Mouse (Mus musculus) lung, postnatal 4 days (tissue): ENCODE results near the gene Nmt1.

Source experiments
- DNase-seq, 2 experiments: peaks; one replicate each; pipeline ENCODE4 v3.0.0; 2021

The Nmt1 gene

DNA sequence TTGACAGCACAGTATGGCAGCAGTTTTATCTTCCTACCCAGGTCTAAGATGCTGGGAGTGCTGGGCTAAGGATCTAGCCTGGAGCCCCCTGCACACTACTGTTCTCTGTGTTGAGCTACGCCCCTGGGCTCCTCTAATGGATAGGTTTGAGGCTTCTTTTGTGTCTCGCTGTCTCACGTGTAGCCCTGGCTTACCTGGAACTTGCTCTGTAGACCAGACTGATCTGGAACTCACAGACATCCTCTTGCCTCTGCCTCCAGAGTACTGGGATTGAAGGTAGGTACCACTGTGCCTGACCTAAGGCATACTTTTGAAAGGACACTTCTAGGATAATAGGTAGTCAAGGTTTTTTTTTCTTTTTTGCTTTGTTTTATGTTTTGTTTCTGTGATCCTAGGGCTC is 16.0 kb downstream of the Nmt1 start:
- no peak for DNase-seq

DNA sequence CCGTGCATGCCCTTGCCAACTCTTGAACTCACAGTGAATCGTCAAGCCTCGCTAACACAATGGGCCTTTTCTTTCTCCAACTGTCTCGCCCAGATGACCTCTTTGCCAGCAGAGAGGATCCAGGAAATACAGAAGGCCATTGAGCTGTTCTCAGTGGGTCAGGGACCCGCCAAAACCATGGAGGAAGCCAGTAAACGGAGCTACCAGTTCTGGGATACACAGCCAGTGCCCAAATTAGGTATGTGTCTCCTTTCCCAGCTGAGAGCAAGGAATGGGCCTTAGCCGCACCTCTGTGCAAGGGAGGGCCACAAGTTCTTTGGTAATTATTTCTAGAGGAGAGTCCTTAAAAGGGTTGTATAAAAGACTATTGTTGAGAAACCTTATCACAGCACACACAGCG is 18.3 kb downstream of the Nmt1 start:
- DNase-seq, result no peak

GRCm38 (mm10) chr11:103049611-103050010 is 21.6 kb downstream of the Nmt1 start:
- no peak for DNase-seq

GRCm38 (mm10) chr11:103050153-103050552 is 22.2 kb downstream of the Nmt1 start:
- no peak for DNase-seq

- peak; percentile 76 to 85 for DNase-seq
Observed at GRCm38 (mm10) chr11:103051249-103051691, 23.3 kb downstream of the Nmt1 start.

GRCm38 (mm10) chr11:103052078-103052477 is 24.1 kb downstream of the Nmt1 start:
- DNase-seq, result no peak

GRCm38 (mm10) chr11:103053191-103054076 is 25.4 kb downstream of the Nmt1 start:
- DNase-seq, result no peak

GRCm38 (mm10) chr11:103054798-103055197 is 26.8 kb downstream of the Nmt1 start:
- peak in 1 of 2 experiments; percentile 80 for DNase-seq

DNA sequence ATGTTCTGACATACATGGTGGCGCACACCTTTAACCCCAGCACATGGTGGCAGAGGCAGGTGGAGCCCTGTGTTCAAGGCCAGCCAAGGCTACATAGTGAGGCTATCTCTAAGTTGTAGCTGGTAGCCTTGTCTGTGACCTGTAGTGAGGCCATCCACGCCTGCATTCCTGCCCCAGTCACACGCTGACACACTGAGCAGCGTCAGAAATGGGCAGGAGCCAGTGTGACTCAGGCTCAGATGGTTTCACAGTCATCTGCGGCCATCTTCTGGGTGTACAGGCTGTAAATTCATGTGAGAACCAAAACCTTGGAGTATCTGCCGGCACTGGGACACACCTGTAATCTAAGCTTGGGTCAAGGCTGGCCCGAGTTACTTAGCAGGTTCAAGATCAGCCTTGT is 28.6 kb downstream of the Nmt1 start:
- no peak for DNase-seq

DNA sequence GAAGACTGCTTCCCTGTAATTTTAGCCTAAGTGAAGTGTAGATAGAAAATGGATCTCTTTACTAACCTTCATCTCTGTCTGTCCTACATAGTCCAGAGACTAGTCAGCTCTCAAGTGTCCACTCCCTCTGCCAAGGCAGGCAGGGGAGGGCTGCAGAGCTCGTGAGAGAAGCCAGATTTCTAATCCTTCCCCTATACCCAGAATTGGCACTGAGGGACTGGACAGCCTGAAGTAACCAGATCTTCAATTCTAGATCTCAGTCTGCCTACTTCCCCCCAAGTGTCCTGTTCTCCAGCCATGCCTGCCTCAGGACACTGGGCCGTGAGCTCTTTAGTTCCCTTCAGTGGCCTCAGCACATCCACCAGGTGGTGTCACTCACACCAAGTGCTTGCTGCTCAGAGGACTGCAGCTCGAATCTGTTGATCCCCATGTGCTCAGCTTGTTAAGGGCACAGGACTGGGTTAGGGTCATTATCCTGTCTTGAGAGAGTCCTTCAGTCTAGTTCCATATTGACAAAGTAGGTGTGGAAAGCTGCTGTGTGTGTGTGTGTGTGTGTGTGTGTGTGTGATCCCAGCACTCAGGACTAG is 30.6 kb downstream of the Nmt1 start:
- DNase-seq, result no peak

DNA sequence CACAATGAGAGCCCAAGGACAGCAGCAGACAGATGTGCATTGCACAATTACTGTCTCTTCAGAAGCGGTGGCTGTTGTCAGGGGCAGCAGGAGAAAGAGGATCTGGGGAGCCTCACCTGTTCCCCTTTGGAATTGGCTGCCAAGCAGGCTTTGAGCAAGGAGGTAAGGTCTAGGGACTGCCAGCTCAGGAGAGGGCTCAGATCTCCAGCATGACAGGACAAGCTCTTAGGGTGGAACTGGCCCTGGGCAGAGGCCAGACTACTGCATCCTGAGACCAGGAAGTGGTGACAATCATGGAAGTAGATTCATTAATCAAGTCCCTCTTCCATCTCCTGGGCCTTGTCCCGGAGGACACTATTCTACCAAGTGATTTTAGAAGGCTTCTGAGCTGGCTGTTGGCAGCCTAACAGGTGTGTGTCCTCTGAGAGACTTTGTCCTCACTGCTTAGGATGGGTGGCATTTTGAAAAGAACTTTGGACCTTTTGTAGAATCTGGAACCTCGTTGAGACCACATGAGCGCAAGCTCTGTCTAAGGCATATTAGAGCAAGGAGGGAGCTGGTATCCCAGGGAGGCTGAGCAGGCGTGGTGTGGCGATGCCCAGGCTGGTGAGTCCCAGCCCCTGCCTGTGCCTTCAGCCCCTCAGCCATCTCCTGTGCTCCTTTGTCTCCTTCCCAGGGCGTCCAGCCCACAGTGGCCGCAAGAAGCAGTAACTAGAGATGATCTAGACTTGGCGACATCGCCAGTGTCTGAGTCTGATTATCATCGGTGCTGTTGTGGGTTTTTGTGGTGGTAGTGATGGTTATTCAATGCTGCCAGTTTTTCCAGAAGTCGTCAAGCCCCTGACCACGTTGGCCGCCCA is 38.4 kb downstream of the Nmt1 start:
- DNase-seq, result no peak

GRCm38 (mm10) chr11:103067051-103067361 is 39.0 kb downstream of the Nmt1 start:
- no peak for DNase-seq

DNA sequence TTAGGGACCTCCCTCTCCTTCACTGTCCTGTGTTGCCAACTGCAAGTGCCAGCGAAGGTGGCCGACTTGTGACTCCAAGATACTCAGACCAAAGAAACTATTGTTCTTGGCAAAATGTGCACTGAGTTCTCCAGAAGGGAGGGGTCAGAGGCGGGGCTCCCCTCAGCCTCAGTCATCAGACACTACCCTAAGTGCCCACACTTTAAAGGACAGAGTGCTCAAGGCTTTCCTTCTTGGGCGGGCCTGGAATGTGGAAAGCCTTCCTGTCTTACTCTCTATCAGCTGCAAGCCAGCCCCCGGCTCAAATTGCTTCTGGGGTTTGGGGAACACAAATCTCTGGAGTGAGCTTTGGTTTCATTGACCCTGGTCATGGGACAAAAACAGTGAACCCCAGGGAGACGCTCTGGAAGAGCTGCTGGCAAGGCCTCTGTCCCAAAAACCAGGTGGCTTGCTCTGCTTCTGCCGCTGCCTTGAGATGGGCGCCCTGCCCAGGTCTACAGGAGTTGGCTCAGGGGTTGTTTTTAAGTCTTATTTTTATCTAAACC is 39.5 kb downstream of the Nmt1 start:
- peak; percentile 49 to 81 for DNase-seq

- no peak for DNase-seq
Observed at GRCm38 (mm10) chr11:103068272-103068671, 40.3 kb downstream of the Nmt1 start.

- peak in 1 of 2 experiments; percentile 19 for DNase-seq
Observed at GRCm38 (mm10) chr11:103068884-103069283, 40.9 kb downstream of the Nmt1 start.

- no peak for DNase-seq
Observed at GRCm38 (mm10) chr11:103069731-103070130, 41.7 kb downstream of the Nmt1 start.

DNA sequence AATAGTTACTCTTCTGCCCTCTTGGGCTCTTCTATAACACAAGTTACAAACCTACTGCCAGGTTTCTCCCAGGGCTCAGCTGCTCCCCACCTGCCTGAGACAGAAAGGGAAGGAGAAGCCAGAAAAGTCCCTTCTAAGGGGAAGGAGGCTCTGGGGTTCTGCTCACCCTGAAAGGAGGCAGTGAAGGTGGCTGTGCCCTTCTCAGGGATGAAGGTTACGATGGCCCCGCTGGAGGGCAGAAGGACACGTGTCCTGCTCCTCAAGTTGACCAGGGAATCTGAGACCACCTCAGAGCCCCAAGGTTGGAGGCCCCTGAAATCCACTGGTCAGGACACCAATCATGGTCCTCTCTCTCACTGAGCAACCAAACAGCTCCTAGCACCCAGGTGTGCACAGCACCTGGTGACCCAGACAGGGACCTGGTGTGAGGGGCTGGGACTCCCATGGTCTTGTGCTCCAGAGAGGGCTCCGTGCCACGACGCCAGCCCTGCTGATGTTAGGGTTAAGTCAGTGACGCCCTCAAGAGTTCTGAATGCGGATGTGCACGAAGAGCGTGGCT is 42.4 kb downstream of the Nmt1 start:
- DNase-seq, result peak in 1 of 2 experiments; percentile 19

DNA sequence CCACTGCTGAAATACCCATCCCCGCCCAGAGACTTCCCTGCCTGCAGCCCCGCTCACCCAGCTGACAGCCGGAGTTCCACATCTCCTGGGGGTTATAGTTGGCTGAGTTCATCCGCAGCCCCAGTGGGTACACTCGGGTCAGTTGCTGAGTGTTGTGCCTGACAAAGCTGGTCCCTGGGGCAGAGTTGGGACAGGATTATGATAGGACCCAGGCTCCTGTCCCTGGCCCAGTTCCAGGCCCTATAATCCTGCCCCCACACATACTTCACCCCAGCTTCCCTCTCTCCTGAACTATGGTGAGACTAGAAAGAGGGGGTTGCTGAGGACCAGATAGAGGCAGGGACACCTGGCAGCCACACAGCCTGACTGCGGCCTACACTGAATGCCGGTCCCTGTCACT is 45.7 kb downstream of the Nmt1 start:
- peak in 1 of 2 experiments; percentile 17 for DNase-seq

DNA sequence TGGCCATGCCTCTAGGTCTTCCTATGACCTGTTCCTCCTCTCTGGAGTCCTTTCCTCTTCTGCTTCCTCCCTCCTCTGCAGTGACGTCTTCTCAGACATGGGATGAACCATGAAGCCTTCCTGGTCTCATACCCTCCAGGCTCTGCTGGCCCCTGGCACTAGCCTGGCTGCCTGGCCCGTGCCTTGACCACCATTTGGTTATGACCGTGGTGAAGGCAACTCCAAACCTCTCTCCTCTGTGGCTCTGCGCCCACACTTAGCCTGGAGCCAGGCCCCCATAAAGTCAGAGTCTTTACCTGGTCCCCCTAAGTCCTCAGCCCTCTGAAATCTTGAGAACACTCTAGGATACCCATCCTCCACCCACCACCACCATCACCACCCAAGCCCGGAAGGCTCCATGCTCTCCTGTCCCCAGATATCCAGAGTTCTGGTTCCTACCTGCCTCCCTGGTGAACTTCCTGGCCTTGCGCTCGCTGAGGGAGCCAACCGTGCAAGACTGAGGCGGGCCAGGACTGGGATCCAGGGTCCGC is 46.2 kb downstream of the Nmt1 start:
- DNase-seq, result peak in 1 of 2 experiments; percentile 17

GRCm38 (mm10) chr11:103074796-103075323 is 46.9 kb downstream of the Nmt1 start:
- DNase-seq, result peak; percentile 43 to 46

DNA sequence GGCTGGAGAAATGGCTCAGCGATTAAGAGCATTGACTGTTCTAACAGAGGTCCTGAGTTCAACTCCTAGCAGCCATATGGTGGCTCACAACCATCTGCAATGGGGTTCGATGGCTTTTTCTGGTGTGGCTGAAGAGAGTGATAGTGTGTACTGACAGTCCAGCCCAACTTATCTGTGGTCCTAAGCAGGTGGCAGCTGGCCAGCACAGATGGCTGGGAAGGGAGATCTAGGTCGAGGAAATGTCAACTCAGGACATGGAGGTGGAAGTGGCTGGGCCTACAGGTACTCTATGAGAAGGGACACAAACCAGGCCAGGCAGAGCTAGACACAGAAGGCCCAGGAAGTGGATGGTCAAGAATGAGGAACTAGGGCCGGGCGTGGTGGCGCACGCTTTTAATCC is 48.0 kb downstream of the Nmt1 start:
- no peak for DNase-seq

DNA sequence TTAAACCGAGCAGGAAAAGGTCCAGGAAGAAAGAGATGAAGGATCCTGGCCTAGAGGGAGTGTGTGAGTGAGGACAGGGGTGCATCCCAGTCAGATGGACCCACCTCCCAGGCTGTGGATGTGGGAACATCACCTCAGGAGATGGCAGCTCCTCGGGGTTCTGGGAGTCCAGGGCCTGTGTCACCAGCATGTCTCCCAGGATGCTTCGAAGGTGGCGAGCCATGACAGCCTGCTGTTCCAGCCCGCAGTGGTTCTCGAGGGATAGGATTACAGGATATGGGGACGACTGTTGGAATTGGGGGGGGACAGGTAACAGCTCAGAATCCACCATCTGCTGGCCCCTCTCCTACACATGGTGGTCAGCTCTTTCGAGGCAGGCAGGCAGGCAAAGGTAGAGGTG is 48.6 kb downstream of the Nmt1 start:
- DNase-seq, result no peak
